28 mouse cellular contexts compared by ENCODE assay signal in the genomic region with DNA sequence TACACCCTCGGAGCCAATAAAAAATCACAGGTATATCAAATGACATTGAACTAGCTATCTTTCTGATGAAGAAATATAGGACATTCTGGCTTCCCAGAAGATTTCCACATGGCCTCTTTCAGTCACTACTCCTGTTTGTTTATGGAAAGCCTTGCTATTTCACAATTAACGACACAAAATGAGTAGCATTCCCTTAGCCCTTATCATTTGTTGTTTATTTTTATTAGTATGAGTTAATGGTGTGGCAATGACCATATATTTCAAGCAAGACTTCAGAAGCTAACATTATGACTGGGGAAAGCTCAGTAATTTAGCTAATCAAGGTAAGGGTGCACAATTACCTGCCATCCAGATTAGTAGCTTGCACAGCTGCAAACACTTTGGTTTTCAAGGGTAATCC. TPM values are rescaled to one million over a fixed set of nuclear protein-coding genes. Genes with fewer than 3 reads are reported as not detected.
"Had no signal": no experiment of that assay in that cellular context is flagged by ENCODE, and none has a peak within 500 bp of the region (broad histone marks: within the 10 kb centered on the region; RNA-seq: fewer than 3 reads in every experiment).

No protein-coding gene starts in this region.

- H3K36me3 ChIP-seq: limb, embryonic 13.5 days; liver, embryonic 12.5 days; liver, embryonic 15.5 days; midbrain, embryonic 10.5 days; midbrain, embryonic 13.5 days; neural tube, embryonic 13.5 days; stomach, embryonic 15.5 days had no signal

- H3K4me3 ChIP-seq: layer of hippocampus, adult 2 months; left cerebral cortex, adult 2 months; limb, embryonic 13.5 days; liver, embryonic 12.5 days; liver, embryonic 15.5 days; megakaryocyte, embryonic 14.5 days; midbrain, embryonic 10.5 days; midbrain, embryonic 13.5 days; myocyte; neural tube, embryonic 13.5 days; stomach, embryonic 15.5 days had no signal

- H3K9ac ChIP-seq: limb, embryonic 13.5 days; liver, embryonic 12.5 days; liver, embryonic 15.5 days; midbrain, embryonic 13.5 days; neural tube, embryonic 13.5 days; stomach, embryonic 15.5 days had no signal

- H3K4me1 ChIP-seq: limb, embryonic 13.5 days; liver, embryonic 12.5 days; liver, embryonic 15.5 days; megakaryocyte, embryonic 14.5 days; midbrain, embryonic 10.5 days; midbrain, embryonic 13.5 days; neural tube, embryonic 13.5 days; stomach, embryonic 15.5 days had no signal

- DNase-seq: kidney, adult 2 months; kidney, postnatal 25 days; layer of hippocampus, postnatal 36 days; liver; lung, adult 18-20 months; lung, postnatal 14 days; retina, postnatal 1 day; right cerebral cortex, postnatal 25 days; spleen, adult 18-20 months; thymus, postnatal 25 days had no signal

- H3K27me3 ChIP-seq: limb, embryonic 13.5 days; liver, embryonic 12.5 days; liver, embryonic 15.5 days; megakaryocyte, embryonic 14.5 days; midbrain, embryonic 13.5 days; neural tube, embryonic 13.5 days; stomach, embryonic 15.5 days had no signal

- H3K4me2 ChIP-seq: limb, embryonic 13.5 days; liver, embryonic 12.5 days; liver, embryonic 15.5 days; midbrain, embryonic 13.5 days; neural tube, embryonic 13.5 days; stomach, embryonic 15.5 days had no signal

- H3K27ac ChIP-seq: kidney, postnatal 0 days; layer of hippocampus, adult 2 months; left cerebral cortex, adult 2 months; limb, embryonic 13.5 days; liver, embryonic 12.5 days; liver, embryonic 15.5 days; midbrain, embryonic 10.5 days; midbrain, embryonic 13.5 days; neural tube, embryonic 13.5 days; stomach, embryonic 15.5 days had no signal

- H3K9me3 ChIP-seq: limb, embryonic 13.5 days; liver, embryonic 12.5 days; liver, embryonic 15.5 days; megakaryocyte, embryonic 14.5 days; midbrain, embryonic 10.5 days; midbrain, embryonic 13.5 days; neural tube, embryonic 13.5 days; stomach, embryonic 15.5 days had no signal

- ATAC-seq: intestine, postnatal 0 days; liver, embryonic 12.5 days; midbrain, embryonic 13.5 days; midbrain, embryonic 16.5 days had no signal

RNA-seq across cellular contexts. Expression of a gene that starts 56.8 kb away (rescaled TPM):
- total RNA-seq: monocyte, adult 5-6 weeks; neutrophil, adult 5-6 weeks had no signal
- polyA plus RNA-seq: large intestine, adult 2 months; liver, embryonic 12.5 days; liver, embryonic 15.5 days; thymus, postnatal 0 days had no signal
